Mouse (Mus musculus) brain, adult 2 months (tissue): ENCODE measurements at regions not wholly inside any gene's neighbourhood (a gene's known extent, or its start where the extent isn't known, plus 50 kb on each side); places are given as distances from the start of the nearest gene placed in this dataset.
A peak's percentile ranks its signal among the peaks of the same experiment; 100 is the strongest.

Experiments used
- DNase-seq: peaks from one replicate; pipeline ENCODE4 v3.0.0; 2011; ENCODE audit warnings: low read depth, low spot score

GRCm38 (mm10) chrX:17026161-17026829 is 114.7 kb upstream of the Ndp start:
- DNase-seq, result no peak

- DNase-seq, result peak; percentile 25
These were observed 106.2 kb upstream of the Ndp start for GRCm38 (mm10) chrX:17017823-17018222.

- DNase-seq, result peak; percentile 20
These were observed 97.6 kb upstream of the Ndp start for GRCm38 (mm10) chrX:17009188-17009587.

GRCm38 (mm10) chrX:16998578-16998977 is 87.0 kb upstream of the Ndp start:
- peak; percentile 22 for DNase-seq
